Mouse (Mus musculus): Measurements from ENCODE around the gene Ankrd61. TPM values are rescaled to one million over a fixed set of nuclear protein-coding genes. Genes with fewer than 3 reads are reported as not detected.

The Ankrd61 gene
- polyA plus RNA-seq, 1 experiment = 0.18 TPM

- Histone ChIP-seq H3K4me1 (ENCODE audit: control insufficient read depth, insufficient read depth, low read length) (0 out of 2 replicates have a peak, but pooled peaks cover 3% of the 10 kb centered on the region), H3K4me3 (replicated peaks; ENCODE audit: extremely low read depth, low read depth, low read length) (no peak overlapping the region)
- no peak for DNase-seq
- TF ChIP-seq POLR2A (IDR thresholded peaks at IDR 0.05; ENCODE audit: borderline replicate concordance, extremely low read depth, low read depth, low read length) (no peak), CTCF (IDR thresholded peaks at IDR 0.05; ENCODE audit: insufficient read depth, low read length) (no peak)
- WGBS = 84% methylated on average over 4 of the region's 4 CpGs
These were observed 6.3 kb upstream of the Ankrd61 start for GRCm38 (mm10) chr5:143903813-143904212.

GRCm38 (mm10) chr5:143902111-143902510 is 4.6 kb upstream of the Ankrd61 start:
- WGBS = 58% methylated on average over 3 of the region's 3 CpGs
- H3K4me1 ChIP-seq (ENCODE audit: control insufficient read depth, insufficient read depth, low read length) = no peaks in the 10 kb centered on the region
- H3K4me3 ChIP-seq (replicated peaks; ENCODE audit: extremely low read depth, low read depth, low read length) = no peak overlapping the region
- DNase-seq = no peak
- TF ChIP-seq CTCF (IDR thresholded peaks at IDR 0.05; ENCODE audit: insufficient read depth, low read length) (no peak), POLR2A (IDR thresholded peaks at IDR 0.05; ENCODE audit: borderline replicate concordance, extremely low read depth, low read depth, low read length) (no peak)

DNA sequence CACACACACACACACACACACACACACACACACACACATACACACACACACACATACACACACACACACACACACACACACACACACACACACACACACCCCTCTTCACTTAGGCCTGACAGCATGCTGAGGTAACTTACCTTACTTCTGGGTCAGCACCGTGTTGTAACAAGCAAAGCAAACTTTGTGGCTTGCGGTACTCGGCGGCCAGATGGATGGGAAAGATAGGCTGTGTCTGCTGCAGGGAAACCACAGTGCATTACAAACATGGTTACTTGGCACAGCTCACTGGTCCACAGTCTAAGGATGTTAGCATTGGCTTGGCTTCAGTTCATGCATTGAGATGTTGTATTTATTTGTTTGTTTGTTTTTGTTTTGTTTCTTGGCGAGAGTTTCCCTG is 4.1 kb downstream of the Ankrd61 start:
- TF ChIP-seq POLR2A (IDR thresholded peaks at IDR 0.05; ENCODE audit: borderline replicate concordance, extremely low read depth, low read depth, low read length) = no peak
- TF ChIP-seq CTCF (IDR thresholded peaks at IDR 0.05; ENCODE audit: insufficient read depth, low read length) = no peak
- no peak overlapping the region for H3K4me3 ChIP-seq (replicated peaks; ENCODE audit: extremely low read depth, low read depth, low read length)
- 53% methylated on average over 5 of the region's 5 CpGs for WGBS
- no peak for DNase-seq
- H3K4me1 ChIP-seq (ENCODE audit: control insufficient read depth, insufficient read depth, low read length) = no peaks in the 10 kb centered on the region

GRCm38 (mm10) chr5:143892255-143892886 is 5.1 kb downstream of the Ankrd61 start:
- TF ChIP-seq POLR2A (IDR thresholded peaks at IDR 0.05; ENCODE audit: borderline replicate concordance, extremely low read depth, low read depth, low read length) = no peak
- no peak for TF ChIP-seq CTCF (IDR thresholded peaks at IDR 0.05; ENCODE audit: insufficient read depth, low read length)
- Histone ChIP-seq H3K4me1 (ENCODE audit: control insufficient read depth, insufficient read depth, low read length) (no peaks in the 10 kb centered on the region), H3K4me3 (replicated peaks; ENCODE audit: extremely low read depth, low read depth, low read length) (no peak overlapping the region)
- 74% methylated on average over 9 of the region's 9 CpGs for WGBS
- no peak for DNase-seq

GRCm38 (mm10) chr5:143890741-143891140 is 6.7 kb downstream of the Ankrd61 start:
- TF ChIP-seq CTCF (IDR thresholded peaks at IDR 0.05; ENCODE audit: insufficient read depth, low read length) (no peak), POLR2A (IDR thresholded peaks at IDR 0.05; ENCODE audit: borderline replicate concordance, extremely low read depth, low read depth, low read length) (no peak)
- H3K4me1 ChIP-seq (ENCODE audit: control insufficient read depth, insufficient read depth, low read length) = no peaks in the 10 kb centered on the region
- WGBS = 73% methylated on average over 6 of the region's 6 CpGs
- no peak overlapping the region for H3K4me3 ChIP-seq (replicated peaks; ENCODE audit: extremely low read depth, low read depth, low read length)
- no peak for DNase-seq

- DNase-seq = no peak
- H3K4me3 ChIP-seq (replicated peaks; ENCODE audit: extremely low read depth, low read depth, low read length) = no peak overlapping the region
- TF ChIP-seq CTCF (IDR thresholded peaks at IDR 0.05; ENCODE audit: insufficient read depth, low read length) = no peak
- no peak for TF ChIP-seq POLR2A (IDR thresholded peaks at IDR 0.05; ENCODE audit: borderline replicate concordance, extremely low read depth, low read depth, low read length)
- H3K4me1 ChIP-seq (ENCODE audit: control insufficient read depth, insufficient read depth, low read length) = no peaks in the 10 kb centered on the region
- 97% methylated on average over 3 of the region's 3 CpGs for WGBS
These were observed 12.2 kb downstream of the Ankrd61 start for GRCm38 (mm10) chr5:143885274-143885673.

DNA sequence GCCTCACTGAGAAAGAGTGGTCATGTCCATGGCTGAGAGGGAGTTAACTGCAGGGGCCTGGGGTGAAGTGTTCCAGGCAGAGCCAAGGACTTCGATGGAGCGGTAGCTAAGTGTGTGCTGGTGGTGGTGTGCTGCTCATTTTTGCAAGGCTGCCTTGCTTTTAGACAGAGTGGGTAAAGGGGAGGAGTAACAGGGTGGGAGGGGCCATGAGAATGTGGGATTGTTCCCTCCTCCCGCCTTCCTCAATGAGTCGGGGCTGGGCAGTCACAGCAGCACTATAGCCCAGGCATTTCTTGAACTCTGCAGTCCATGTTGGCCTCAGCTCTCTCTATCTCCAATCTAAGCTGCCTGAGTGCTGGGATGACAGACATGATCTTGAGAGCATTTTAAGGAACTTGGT is 22.9 kb downstream of the Ankrd61 start:
- 54% methylated on average over 4 of the region's 4 CpGs for WGBS
- no peak for TF ChIP-seq CTCF (IDR thresholded peaks at IDR 0.05; ENCODE audit: insufficient read depth, low read length)
- TF ChIP-seq POLR2A (IDR thresholded peaks at IDR 0.05; ENCODE audit: borderline replicate concordance, extremely low read depth, low read depth, low read length) = no peak
- H3K4me1 ChIP-seq (ENCODE audit: control insufficient read depth, insufficient read depth, low read length) = no peaks in the 10 kb centered on the region

GRCm38 (mm10) chr5:143871547-143872169 is 25.8 kb downstream of the Ankrd61 start:
- WGBS = 70% methylated on average over 11 of the region's 11 CpGs
- Histone ChIP-seq H3K4me1 (ENCODE audit: control insufficient read depth, insufficient read depth, low read length) (no peaks in the 10 kb centered on the region), H3K4me3 (replicated peaks; ENCODE audit: extremely low read depth, low read depth, low read length) (no peak overlapping the region)
- DNase-seq = no peak
- TF ChIP-seq CTCF (IDR thresholded peaks at IDR 0.05; ENCODE audit: insufficient read depth, low read length) = no peak

More for the DNA sequence above, 22.9 kb downstream of the Ankrd61 start:
- no peak overlapping the region for H3K4me3 ChIP-seq (replicated peaks; ENCODE audit: extremely low read depth, low read depth, low read length)
- no peak for DNase-seq

Other genes starting within 250 kb of the Ankrd61 start
- 6.9 and 7.6 TPM in 2 replicates for gene Usp42, start 165.4 kb downstream of the Ankrd61 start, polyA plus RNA-seq (2012; rRNA removed)
- 14.9 and 16.8 TPM in 2 replicates for gene Eif2ak1, start 79.9 kb downstream of the Ankrd61 start, polyA plus RNA-seq (2012; rRNA removed)
- 25.5 and 29.0 TPM in 2 replicates for gene Aimp2, start 12.2 kb upstream of the Ankrd61 start, polyA plus RNA-seq (2012; rRNA removed)
- gene Pms2, start 12.3 kb upstream of the Ankrd61 start, polyA plus RNA-seq (2012; rRNA removed) = 2.3 and 3.4 TPM in 2 replicates
- not detected in 2 replicates for gene Gm42421, start 30.5 kb upstream of the Ankrd61 start, polyA plus RNA-seq (2012; rRNA removed)
- 3.6 and 6.4 TPM in 2 replicates for gene Rsph10b, start 35.4 kb upstream of the Ankrd61 start, polyA plus RNA-seq (2012; rRNA removed)
- gene Ccz1, start 117.2 kb upstream of the Ankrd61 start, polyA plus RNA-seq (2012; rRNA removed) = 8.3 and 13.4 TPM in 2 replicates
- gene Ocm, start 129.0 kb upstream of the Ankrd61 start, polyA plus RNA-seq (2012; rRNA removed) = not detected in 2 replicates
- gene Lmtk2, start 202.8 kb upstream of the Ankrd61 start, polyA plus RNA-seq (2012; rRNA removed) = 20.1 and 24.2 TPM in 2 replicates

Measured in lung, adult 2 months (tissue).